In genomic region chr4:149308491-149308820, GRCm38 (mm10) we compare ENCODE assay signal across 8 mouse cellular contexts. TPM values are rescaled to one million over a fixed set of nuclear protein-coding genes. Genes with fewer than 3 reads are reported as not detected.
A peak's percentile ranks its signal among the peaks of the same experiment; 100 is the strongest.
DNase-seq lines count a peak whose midpoint lies in the region; ATAC-seq lines count a peak whose summit lies in the region.

No protein-coding gene starts in this region.

- no peak for ATAC-seq in kidney, embryonic 16.5 days (ENCODE audit: low FRiP score, low TSS enrichment)
- no peak for ATAC-seq in embryonic facial prominence, embryonic 11.5 days (replicated peaks; ENCODE audit: insufficient number of reproducible peaks, low FRiP score, low TSS enrichment, low read depth)
- ATAC-seq in intestine, embryonic 14.5 days (replicated peaks; ENCODE audit: low FRiP score, low TSS enrichment, low read depth) = no peak
- no peak for ATAC-seq in megakaryocyte progenitor cell, adult 5-6 weeks (replicated peaks; ENCODE audit: poor library complexity)

- H3K9me3 ChIP-seq in kidney, embryonic 16.5 days (ENCODE audit: low read length) = no peaks in the 10 kb centered on the region
- no peaks in the 10 kb centered on the region for H3K9me3 ChIP-seq in embryonic facial prominence, embryonic 11.5 days (replicated peaks; ENCODE audit: control insufficient read depth, low read length)
- H3K9me3 ChIP-seq in intestine, embryonic 14.5 days (ENCODE audit: control insufficient read depth, low read length) = no peaks in the 10 kb centered on the region

- H3K27ac ChIP-seq in kidney, embryonic 16.5 days (ENCODE audit: low read length) = peak overlapping the region; percentile 92
- peak overlapping the region; percentile 76; the same call in 1 of the 2 replicates for H3K27ac ChIP-seq in embryonic facial prominence, embryonic 11.5 days (replicated peaks; ENCODE audit: low read depth, low read length)
- peak overlapping the region; percentile 69 for H3K27ac ChIP-seq in intestine, embryonic 14.5 days (ENCODE audit: low read depth)

- H3K9ac ChIP-seq in kidney, embryonic 16.5 days (replicated peaks; ENCODE audit: low read length) = peak overlapping the region; percentile 77
- H3K9ac ChIP-seq in embryonic facial prominence, embryonic 11.5 days (replicated peaks; ENCODE audit: low read length) = peak overlapping the region; percentile 72
- H3K9ac ChIP-seq in intestine, embryonic 14.5 days (ENCODE audit: low read length) = peak overlapping the region; percentile 56

- 56% methylated on average over 3 of the region's 3 CpGs for WGBS in kidney, embryonic 16.5 days
- 43% methylated on average over 3 of the region's 3 CpGs for WGBS in embryonic facial prominence, embryonic 11.5 days
- 61% methylated on average over 3 of the region's 3 CpGs for WGBS in intestine, embryonic 14.5 days

- peaks cover 15% of the 10 kb centered on the region for H3K4me1 ChIP-seq in kidney, embryonic 16.5 days (ENCODE audit: insufficient read depth, low read length)
- no peaks in the 10 kb centered on the region for H3K4me1 ChIP-seq in embryonic facial prominence, embryonic 11.5 days (ENCODE audit: control insufficient read depth, insufficient read depth, low read length)
- peaks cover 14% of the 10 kb centered on the region; the same call in 1 of the 2 replicates for H3K4me1 ChIP-seq in intestine, embryonic 14.5 days (replicated peaks; ENCODE audit: control insufficient read depth, insufficient read depth, low read length)

- H3K27me3 ChIP-seq in kidney, embryonic 16.5 days (ENCODE audit: insufficient read depth, low read length) = no peaks in the 10 kb centered on the region
- no peaks in the 10 kb centered on the region for H3K27me3 ChIP-seq in embryonic facial prominence, embryonic 11.5 days (ENCODE audit: control insufficient read depth, insufficient read depth, low read length)
- no peaks in the 10 kb centered on the region for H3K27me3 ChIP-seq in intestine, embryonic 14.5 days (replicated peaks; ENCODE audit: control insufficient read depth, insufficient read depth, low read length)

- no peaks in the 10 kb centered on the region for H3K36me3 ChIP-seq in kidney, embryonic 16.5 days (ENCODE audit: insufficient read depth, low read length)
- no peaks in the 10 kb centered on the region for H3K36me3 ChIP-seq in embryonic facial prominence, embryonic 11.5 days (replicated peaks; ENCODE audit: control insufficient read depth, insufficient read depth, low read depth, low read length)
- no peaks in the 10 kb centered on the region for H3K36me3 ChIP-seq in intestine, embryonic 14.5 days (ENCODE audit: control insufficient read depth, insufficient read depth, low read length)

- H3K4me3 ChIP-seq in kidney, embryonic 16.5 days (ENCODE audit: low read length) = peak overlapping the region; percentile 94
- H3K4me3 ChIP-seq in embryonic facial prominence, embryonic 11.5 days (ENCODE audit: low read depth, low read length) = peak overlapping the region; percentile 99; the same call in 1 of the 2 replicates
- peak overlapping the region; percentile 90 for H3K4me3 ChIP-seq in intestine, embryonic 14.5 days (ENCODE audit: low read depth, low read length)

- peak overlapping the region; percentile 71 for H3K4me2 ChIP-seq in kidney, embryonic 16.5 days (replicated peaks; ENCODE audit: low read depth, low read length)
- H3K4me2 ChIP-seq in embryonic facial prominence, embryonic 11.5 days (ENCODE audit: low read depth, low read length) = peak overlapping the region; percentile 76
- H3K4me2 ChIP-seq in intestine, embryonic 14.5 days (ENCODE audit: low read length) = peak overlapping the region; percentile 90

- DNase-seq in kidney, postnatal 14 days = no peak
- DNase-seq in embryonic facial prominence, embryonic 11.5 days (ENCODE audit: low spot score) = no peak
- DNase-seq in intestine, embryonic 14.5 days (ENCODE audit: low spot score) = no peak
- DNase-seq in naive thymus-derived CD4-positive, alpha-beta T cell, adult 2 months (ENCODE audit: low read depth) = peak; percentile 61
- DNase-seq in left cerebral cortex, adult 8-10 months (ENCODE audit: low spot score in 2 of 2) = no peak
- DNase-seq in cerebellum, postnatal 36 days = no peak

RNA-seq across cellular contexts. Expression of gene Kif1b, which starts 1.0 kb away (rescaled TPM):
- 25.7 and 29.9 TPM in 2 replicates for polyA plus RNA-seq in kidney, embryonic 16.5 days (2015; fragmentation: Nextera tagmentation; extraction: Ambion mirVana)
- polyA plus RNA-seq in embryonic facial prominence, embryonic 11.5 days (2014; fragmentation: Nextera tagmentation; extraction: Ambion mirVana) = 45.1 and 50.1 TPM in 2 replicates
- 34.4 and 36.5 TPM in 2 replicates for polyA plus RNA-seq in intestine, embryonic 14.5 days (2014; fragmentation: Nextera tagmentation; extraction: Ambion mirVana)
- total RNA-seq in left cerebral cortex, adult 8-10 months (2022) = 100 to 1,000 TPM; 419 to 466 (median 440) TPM
- total RNA-seq in megakaryocyte progenitor cell, adult 5-6 weeks (2015) = 18.6 and 21.5 TPM in 2 replicates
- total RNA-seq in megakaryocyte progenitor cell, adult 5-6 weeks (2017) = 25.9 and 28.4 TPM in 2 replicates
